Mouse (Mus musculus) kidney, postnatal 0 days (tissue): ENCODE data around the gene Metap2. TPM values are rescaled to one million over a fixed set of nuclear protein-coding genes. Genes with fewer than 3 reads are reported as not detected.
"Not testable (repeated sequence)": the region's sequence is repeated elsewhere in the genome, so short reads cannot be mapped to it uniquely, and the experiment has no call there.

Source experiments
- ATAC-seq: fragments of 200-750 bp; cut with Nextera tagmentation; replicated peaks from 2 replicates; pipeline ENCODE4 v1.8.0; 2017; ENCODE audit warnings: low read depth, moderate number of reproducible peaks, moderate TSS enrichment, moderate library complexity; ENCODE audit not compliant: low FRiP score
- DNase-seq: peaks from one replicate; pipeline ENCODE4 v3.0.0-alpha.2; 2016; ENCODE audit warnings: low spot score
- H3K27ac ChIP-seq: fragments of 300-500 bp; sonication (generic); 2 replicates; pipeline ENCODE4 v1.5.1; 2014; ENCODE audit warnings: mild to moderate bottlenecking
- H3K27me3 ChIP-seq: fragments of 300-500 bp; sonication (generic); 2 replicates; pipeline ENCODE4 v1.6.1; 2014; ENCODE audit warnings: low read length, mixed read lengths; ENCODE audit not compliant: insufficient read depth
- H3K36me3 ChIP-seq: fragments of 300-500 bp; sonication (generic); 2 replicates; pipeline ENCODE4 v1.6.1; 2014; ENCODE audit warnings: low read length, mixed read lengths; ENCODE audit not compliant: insufficient read depth
- H3K4me1 ChIP-seq: fragments of 300-500 bp; sonication (generic); replicated peaks from 2 replicates; pipeline ENCODE4 v1.6.1; 2014; ENCODE audit warnings: antibody characterized with exemption, low read length, mixed read lengths; ENCODE audit not compliant: insufficient read depth
- H3K4me2 ChIP-seq: fragments of 300-500 bp; sonication (generic); 2 replicates; pipeline ENCODE4 v1.6.1; 2014; ENCODE audit warnings: mild to moderate bottlenecking, low read length, moderate library complexity, mixed read lengths
- H3K4me3 ChIP-seq: fragments of 300-500 bp; sonication (generic); replicated peaks from 2 replicates; pipeline ENCODE4 v1.5.1; 2014; ENCODE audit warnings: low read depth, low read length
- H3K9ac ChIP-seq: fragments of 300-500 bp; sonication (generic); 2 replicates; pipeline ENCODE4 v1.6.1; 2014; ENCODE audit warnings: low read depth, low read length
- H3K9me3 ChIP-seq: fragments of 300-500 bp; sonication (generic); replicated peaks from 2 replicates; pipeline ENCODE4 v1.6.1; 2016; ENCODE audit warnings: low read length, inconsistent platforms, mixed read lengths
- CTCF ChIP-seq: IDR thresholded peaks from 2 replicates; pipeline ENCODE4 v1.5.1; 2016; ENCODE audit warnings: antibody characterized with exemption, low read depth, mild to moderate bottlenecking, moderate library complexity
- WGBS: fragments of 180-500 bp; shearing (Covaris S2); extraction: QIAGEN DNeasy Blood & Tissue Kit; methylation state at CpG from one replicate; pipeline ENCODE4 v1.1.7; 2014; 5-methylcytosine and 5-hydroxymethylcytosine counted together
- polyA plus RNA-seq: library from polyadenylated mRNA; unstranded; fragments of >200 nt; fragmentation: Nextera tagmentation; extraction: Ambion mirVana; gene quantifications from 2 replicates; pipeline ENCODE4 v1.2.1, GENCODE M21; 2015

Gene Metap2
- polyA plus RNA-seq, 1 experiment from 2014 or later, result 188 TPM

DNA sequence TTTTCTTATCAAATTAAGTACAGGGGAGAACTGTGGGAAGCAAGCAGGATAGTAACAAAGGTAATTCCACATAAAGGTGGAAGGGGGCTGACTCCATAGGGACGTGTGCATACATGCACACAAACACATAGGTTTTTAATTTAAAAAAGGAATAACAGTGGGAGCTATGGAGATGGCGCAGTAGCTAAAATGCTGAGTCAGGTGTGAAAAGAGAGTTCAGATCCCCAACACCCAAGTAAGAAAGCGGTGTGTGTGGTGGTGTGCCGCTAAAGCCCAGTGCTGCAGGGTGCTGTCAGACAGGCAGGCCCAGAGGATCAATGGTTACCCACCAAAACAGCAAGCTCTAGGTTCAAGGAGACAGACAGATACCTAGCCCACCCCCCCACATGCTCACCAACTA is 18.2 kb downstream of the Metap2 start:
- no peak for DNase-seq
- Histone ChIP-seq H3K27ac (no peak overlapping the region), H3K9me3 (no peaks in the 10 kb centered on the region), H3K4me2 (no peak overlapping the region), H3K27me3 (no peaks in the 10 kb centered on the region), H3K36me3 (peaks cover 24% of the 10 kb centered on the region; the same call in 1 of the 2 replicates), H3K4me3 (no peak overlapping the region), H3K4me1 (no peaks in the 10 kb centered on the region), H3K9ac (no peak overlapping the region)
- TF ChIP-seq CTCF, result no peak
- no peak for ATAC-seq
- WGBS, result 98% methylated on average over 4 of the region's 4 CpGs

DNA sequence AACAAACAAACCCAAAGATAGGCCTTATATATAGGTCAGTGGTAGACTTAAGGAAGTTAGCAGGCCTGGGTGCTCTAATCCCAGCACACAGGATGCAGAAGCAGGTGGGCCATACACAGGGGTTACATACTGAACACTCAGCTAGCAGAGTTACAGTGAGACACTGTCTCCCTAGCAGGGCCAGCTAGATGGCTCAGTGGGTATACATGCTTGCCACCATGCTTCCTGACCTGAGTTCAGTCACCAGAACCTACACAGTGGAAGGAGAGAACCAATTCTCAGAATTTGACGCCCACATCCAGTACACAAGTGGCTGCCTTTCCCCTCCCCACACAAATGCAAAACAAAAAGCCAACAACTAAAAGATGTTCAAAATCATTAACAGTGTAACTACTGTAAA is 20.1 kb downstream of the Metap2 start:
- no peaks in the 10 kb centered on the region for H3K4me1 ChIP-seq
- ATAC-seq (no peak), DNase-seq (no peak)
- H3K9me3 ChIP-seq, result no peaks in the 10 kb centered on the region
- no peak overlapping the region for H3K9ac ChIP-seq
- TF ChIP-seq CTCF, result no peak
- H3K27me3 ChIP-seq, result no peaks in the 10 kb centered on the region
- no peak overlapping the region for H3K27ac ChIP-seq
- H3K4me2 ChIP-seq, result no peak overlapping the region
- H3K36me3 ChIP-seq, result peaks cover 37% of the 10 kb centered on the region
- WGBS, result 74% methylated on average over 1 of the region's 1 CpGs
- H3K4me3 ChIP-seq, result no peak overlapping the region

DNA sequence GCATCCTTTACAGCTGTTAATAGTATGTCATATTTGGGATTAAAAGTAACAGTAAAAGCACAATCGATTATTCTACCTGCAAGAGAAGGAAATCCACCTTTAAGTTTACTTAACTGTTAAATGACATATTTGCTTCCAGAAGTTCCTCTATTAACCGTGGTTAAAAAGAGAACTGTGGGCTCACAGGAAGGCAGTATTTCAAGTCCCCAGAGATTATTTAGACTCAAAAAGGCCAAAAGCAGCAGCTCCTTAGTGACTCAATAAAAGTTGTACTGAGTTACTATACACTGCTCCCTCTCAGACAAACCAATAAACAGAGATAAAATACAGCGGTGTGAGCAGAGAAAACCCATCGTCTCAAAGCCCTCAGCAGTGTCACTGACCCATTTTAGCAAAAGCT is 28.0 kb downstream of the Metap2 start:
- H3K4me1 ChIP-seq, result no peaks in the 10 kb centered on the region
- no peak for TF ChIP-seq CTCF
- ATAC-seq, result no peak
- H3K27ac ChIP-seq, result no peak overlapping the region
- H3K4me2 ChIP-seq, result no peak overlapping the region
- DNase-seq, result no peak
- WGBS, result 84% methylated on average over 4 of the region's 4 CpGs
- no peaks in the 10 kb centered on the region for H3K27me3 ChIP-seq
- H3K9ac ChIP-seq, result no peak overlapping the region
- no peak overlapping the region for H3K4me3 ChIP-seq
- H3K9me3 ChIP-seq, result no peaks in the 10 kb centered on the region
- H3K36me3 ChIP-seq, result peaks cover 60% of the 10 kb centered on the region

DNA sequence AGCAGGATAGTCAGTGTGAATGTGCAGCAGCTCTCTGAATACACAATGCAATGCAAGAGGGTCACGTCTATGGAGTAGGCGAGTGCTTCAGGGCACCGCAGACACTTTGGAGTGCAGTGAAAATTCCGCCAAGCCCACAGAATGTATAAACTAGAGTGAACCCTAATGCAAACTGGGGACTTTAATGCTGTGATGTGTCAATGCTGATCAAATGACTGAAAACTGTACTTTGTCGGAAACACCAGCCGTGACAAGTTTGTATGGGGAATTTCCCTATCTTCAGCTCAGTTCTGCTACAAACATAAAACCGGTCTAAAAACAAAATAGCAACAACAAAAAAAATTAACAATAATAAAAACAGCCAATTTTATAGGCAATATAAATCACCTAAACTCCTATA is 28.5 kb downstream of the Metap2 start:
- Histone ChIP-seq H3K9ac (no peak overlapping the region), H3K4me3 (no peak overlapping the region), H3K27me3 (no peaks in the 10 kb centered on the region), H3K9me3 (no peaks in the 10 kb centered on the region), H3K27ac (no peak overlapping the region), H3K36me3 (peaks cover 59% of the 10 kb centered on the region), H3K4me2 (no peak overlapping the region), H3K4me1 (no peaks in the 10 kb centered on the region)
- ATAC-seq (no peak), DNase-seq (no peak)
- WGBS, result 93% methylated on average over 7 of the region's 7 CpGs
- no peak for TF ChIP-seq CTCF

DNA sequence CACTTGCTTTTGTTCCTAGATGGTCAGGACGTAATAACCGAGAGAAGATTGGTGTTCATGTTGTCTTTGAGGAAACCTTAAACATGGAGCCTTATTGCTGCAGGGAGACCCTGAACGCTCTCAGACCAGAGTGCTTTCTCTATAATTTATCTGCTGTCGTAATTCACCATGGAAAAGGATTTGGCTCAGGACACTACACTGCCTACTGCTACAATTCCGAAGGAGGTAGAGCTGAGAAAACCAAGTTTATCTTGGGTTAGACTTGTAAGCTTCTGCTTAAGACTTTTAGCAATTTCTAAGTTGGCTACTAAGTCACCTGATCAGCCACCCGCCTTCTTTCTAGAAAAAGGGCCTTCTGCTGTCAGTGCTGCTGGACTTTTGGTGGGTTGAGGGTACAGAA is 40.8 kb downstream of the Metap2 start:
- H3K4me3 ChIP-seq, result no peak overlapping the region
- H3K27me3 ChIP-seq, result no peaks in the 10 kb centered on the region
- TF ChIP-seq CTCF, result no peak
- H3K27ac ChIP-seq, result no peak overlapping the region
- H3K4me2 ChIP-seq, result no peak overlapping the region
- DNase-seq, result no peak
- H3K9ac ChIP-seq, result no peak overlapping the region
- H3K9me3 ChIP-seq, result no peaks in the 10 kb centered on the region
- no peak for ATAC-seq
- no peaks in the 10 kb centered on the region for H3K36me3 ChIP-seq
- H3K4me1 ChIP-seq, result no peaks in the 10 kb centered on the region
- WGBS, result 66% methylated on average over 6 of the region's 6 CpGs

DNA sequence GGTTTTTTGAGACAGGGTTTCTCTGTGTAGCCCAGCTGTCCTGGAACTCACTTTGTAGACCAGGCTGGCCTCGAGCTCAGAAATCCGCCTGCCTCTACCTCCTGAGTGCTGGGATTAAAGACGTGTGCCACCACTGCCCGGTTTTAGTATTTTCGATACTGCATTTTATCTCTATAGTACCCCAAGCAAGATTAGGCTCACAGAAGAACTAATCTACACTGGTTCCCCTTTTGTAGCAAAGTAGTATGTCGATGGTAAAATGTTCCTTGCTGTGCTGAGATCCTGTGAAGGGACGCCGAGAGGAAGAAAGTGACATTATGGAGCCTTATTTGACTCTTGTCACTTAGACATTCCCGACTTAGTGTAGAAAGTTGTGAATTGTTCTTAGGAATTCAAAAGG is 41.8 kb downstream of the Metap2 start:
- no peak overlapping the region for H3K4me2 ChIP-seq
- no peak for ATAC-seq
- no peaks in the 10 kb centered on the region for H3K9me3 ChIP-seq
- no peaks in the 10 kb centered on the region for H3K27me3 ChIP-seq
- H3K9ac ChIP-seq, result no peak overlapping the region
- no peak for TF ChIP-seq CTCF
- no peak overlapping the region for H3K27ac ChIP-seq
- H3K4me3 ChIP-seq, result no peak overlapping the region
- H3K4me1 ChIP-seq, result no peaks in the 10 kb centered on the region
- no peaks in the 10 kb centered on the region for H3K36me3 ChIP-seq
- WGBS, result 91% methylated on average over 9 of the region's 9 CpGs
- no peak for DNase-seq

DNA sequence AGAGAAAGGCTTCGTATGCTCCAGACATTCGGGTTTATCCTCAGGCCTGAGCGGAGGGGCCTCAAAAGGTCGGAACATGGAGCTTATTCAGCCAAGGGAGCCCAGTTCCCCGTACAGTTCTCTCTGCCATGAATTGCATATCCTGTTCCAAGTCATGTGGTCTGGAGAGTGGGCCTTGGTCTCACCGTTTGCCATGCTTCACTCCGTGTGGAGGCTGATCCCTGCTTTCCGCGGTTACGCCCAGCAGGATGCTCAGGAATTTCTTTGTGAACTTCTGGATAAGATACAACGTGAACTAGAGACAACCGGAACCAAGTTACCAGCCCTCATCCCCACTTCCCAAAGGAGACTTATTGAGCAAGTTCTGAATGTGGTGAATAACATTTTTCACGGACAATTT is 50.2 kb downstream of the Metap2 start:
- 96% methylated on average over 13 of the region's 13 CpGs for WGBS
- Histone ChIP-seq H3K4me3 (no peak overlapping the region), H3K9ac (no peak overlapping the region), H3K27me3 (no peaks in the 10 kb centered on the region), H3K9me3 (no peaks in the 10 kb centered on the region), H3K4me2 (no peak overlapping the region), H3K36me3 (no peaks in the 10 kb centered on the region), H3K4me1 (no peaks in the 10 kb centered on the region), H3K27ac (no peak overlapping the region)
- no peak for ATAC-seq
- DNase-seq, result no peak
- TF ChIP-seq CTCF, result no peak

DNA sequence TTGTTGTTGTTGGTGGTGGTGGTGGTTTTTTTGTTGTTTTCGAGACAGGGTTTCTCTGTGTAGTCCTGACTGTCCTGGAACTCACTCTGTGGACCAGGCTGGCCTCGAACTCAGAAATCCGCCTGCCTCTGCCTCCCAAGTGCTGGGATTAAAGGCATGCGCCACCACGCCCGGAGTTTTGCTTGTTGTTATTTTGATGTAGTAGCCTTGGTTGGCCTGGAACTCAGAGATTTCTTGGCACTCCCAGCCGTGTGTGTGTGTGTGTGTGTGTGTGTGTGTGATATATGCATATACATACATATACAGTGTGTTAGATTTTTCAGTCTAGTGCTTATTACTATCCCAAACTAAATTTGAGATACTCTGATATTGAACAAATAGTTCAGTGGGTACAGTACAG is 61.8 kb downstream of the Metap2 start:
- DNase-seq, H3K36me3 ChIP-seq, H3K4me2 ChIP-seq, ATAC-seq, H3K27ac ChIP-seq, H3K9ac ChIP-seq, H3K4me3 ChIP-seq, H3K9me3 ChIP-seq: not testable (repeated sequence)
- 92% methylated on average over 7 of the region's 7 CpGs for whole genome bisulfite sequencing
- Histone ChIP-seq H3K4me1 (peaks cover 13% of the 10 kb centered on the region), H3K27me3 (peaks cover 33% of the 10 kb centered on the region)
